Mouse (Mus musculus): ENCODE results near the gene Gm17079.
"Not testable (repeated sequence)": the region's sequence is repeated elsewhere in the genome, so short reads cannot be mapped to it uniquely, and the experiment has no call there.

Gene Gm17079

GRCm38 (mm10) chr14:51695368-51695767, at the start of gene Gm17079:
Gene Gm17079, minus strand, starts transcription at chr14:51695468.
- DNase-seq (ENCODE audit: low spot score in 2 of 2) = not testable (repeated sequence)

GRCm38 (mm10) chr14:51740347-51741170, 45.3 kb upstream of the Gm17079 start:
- DNase-seq (ENCODE audit: low spot score in 2 of 2) = no peak

DNA sequence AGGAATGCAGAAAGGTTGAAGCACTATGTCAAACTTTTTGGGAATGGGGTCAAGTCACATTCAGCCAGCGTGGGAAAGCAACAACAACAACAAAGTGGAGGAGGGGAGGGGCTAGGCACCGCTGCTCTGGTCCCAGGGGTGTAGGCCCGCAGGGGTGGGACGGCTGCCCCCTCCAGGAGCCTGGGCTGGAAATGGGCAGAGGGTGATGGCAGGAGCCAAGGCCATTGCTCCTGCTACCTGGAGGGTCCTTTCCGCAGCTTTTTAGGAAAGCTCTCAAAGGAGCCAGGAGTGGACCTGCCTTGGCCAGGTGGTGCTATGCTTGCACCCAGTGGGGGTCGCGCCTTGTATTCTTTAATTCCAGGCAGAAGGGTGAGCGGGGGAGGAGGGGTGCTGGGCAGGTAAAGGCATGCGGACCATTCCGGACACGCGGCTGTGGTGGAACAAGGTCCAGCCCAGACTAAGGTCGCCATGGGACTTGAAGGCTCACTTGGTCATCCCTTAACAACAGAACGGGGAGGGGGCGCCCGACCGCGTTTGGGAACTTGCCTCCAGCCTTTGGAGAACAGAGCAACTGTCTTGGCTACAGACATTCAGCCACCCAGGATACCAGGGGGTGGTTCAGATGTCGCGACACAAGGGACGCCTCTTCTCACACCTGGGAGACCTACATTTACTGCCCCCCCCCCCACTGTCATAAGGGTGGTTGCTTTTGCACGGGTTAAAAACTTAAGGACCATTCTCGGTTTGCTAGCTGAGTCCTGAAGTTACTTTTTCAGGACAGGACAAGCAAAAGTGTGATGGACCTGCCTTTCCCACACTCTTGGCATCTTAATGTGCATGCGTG, 44.1 kb upstream of the Gm17079 start:
- DNase-seq (ENCODE audit: low spot score in 2 of 2) = no peak

- no peak for DNase-seq (ENCODE audit: low spot score in 2 of 2)
These were observed 43.3 kb upstream of the Gm17079 start for GRCm38 (mm10) chr14:51738411-51739149.

- DNase-seq (ENCODE audit: low spot score in 2 of 2) = no peak
These were observed 42.7 kb upstream of the Gm17079 start for GRCm38 (mm10) chr14:51737967-51738366.

DNA sequence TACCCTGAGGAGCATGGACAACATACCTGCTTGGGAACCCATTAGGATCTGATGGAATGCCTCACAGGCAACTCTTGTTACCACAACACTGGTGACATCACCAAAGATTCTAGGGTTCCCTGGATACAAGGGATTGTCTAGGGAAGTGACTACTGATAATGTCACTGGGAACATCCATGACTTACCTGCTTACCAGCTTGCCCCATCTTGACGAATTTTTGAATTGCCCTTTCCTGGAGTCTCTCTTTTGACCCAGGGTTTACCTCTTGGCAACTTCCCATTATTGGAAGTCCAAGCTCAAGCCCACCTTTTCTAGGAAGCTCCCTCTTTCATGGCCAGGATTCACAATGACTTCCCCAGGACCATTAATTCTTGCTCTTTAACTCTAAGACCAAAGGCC, 21.8 kb upstream of the Gm17079 start, which contains the start of gene Gm5800:
TSS of gene Gm5800 (minus strand) at position 101 of the 400 bp plus-strand sequence.
- DNase-seq (ENCODE audit: low spot score in 2 of 2) = no peak

DNA sequence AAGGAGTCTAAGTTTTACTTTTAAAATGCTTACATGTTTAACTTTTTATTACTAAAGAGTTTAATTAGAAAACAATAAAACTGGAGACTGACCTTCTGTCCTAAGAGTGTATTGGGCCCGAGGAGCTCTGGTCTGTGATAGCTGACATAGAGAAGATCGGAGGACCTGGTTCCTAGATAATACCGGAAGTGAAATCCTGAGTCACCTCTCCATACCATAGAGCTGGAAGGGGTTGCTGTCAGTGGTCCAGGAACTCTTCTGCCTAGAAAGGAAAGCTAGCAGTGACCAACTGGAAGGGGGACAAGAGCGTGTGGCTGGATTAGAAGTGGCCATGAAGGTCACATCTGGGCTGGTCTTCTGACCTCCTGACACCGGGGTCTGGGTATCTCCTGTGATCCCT, 18.0 kb downstream of the Gm17079 start:
- no peak for DNase-seq (ENCODE audit: low spot score in 2 of 2)
